33 mouse cellular contexts compared by ENCODE assay signal in the genomic region with DNA sequence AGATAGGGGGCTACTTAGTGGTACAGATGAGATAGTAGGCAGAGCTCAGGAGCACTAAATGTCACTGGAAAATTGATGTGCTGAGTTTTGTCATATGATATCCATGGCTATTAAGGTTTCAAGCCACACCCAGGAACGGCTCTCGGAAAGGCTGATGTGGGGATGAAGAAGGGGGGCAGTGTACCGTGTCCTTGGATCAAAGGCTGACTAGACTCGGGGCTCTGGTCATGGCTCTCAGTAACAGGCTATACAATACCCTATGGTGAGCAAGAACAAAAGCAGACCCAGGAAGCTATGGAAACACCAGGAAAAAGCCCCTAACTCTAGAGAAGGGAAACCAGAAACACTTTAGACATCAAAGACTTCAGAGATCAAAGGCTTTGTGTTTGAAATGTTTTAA. TPM values are rescaled to one million over a fixed set of nuclear protein-coding genes. Genes with fewer than 3 reads are reported as not detected.
DNase-seq lines count a peak whose midpoint lies in the region; ATAC-seq lines count a peak whose summit lies in the region.
"Had no signal": no experiment of that assay in that cellular context is flagged by ENCODE, and none has a peak within 500 bp of the region (broad histone marks: within the 10 kb centered on the region; RNA-seq: fewer than 3 reads in every experiment).

No protein-coding gene starts in this region.

- DNase-seq in heart, adult 11 months = peak; percentile 55
- DNase-seq in heart, embryonic 10.5 days (ENCODE audit: low spot score) = no peak
- DNase-seq in midbrain, embryonic 10.5 days (ENCODE audit: low spot score) = peak; percentile 34
- DNase-seq in embryonic facial prominence, embryonic 14.5 days (ENCODE audit: low spot score) = no peak
- DNase-seq in adipocyte (ENCODE audit: low spot score) (no peak), liver (no peak)
- DNase-seq: adrenal gland, postnatal 10 days; cerebellum, adult 11 months; cerebellum, adult 9-10 months; cerebellum, postnatal 36 days; gastrocnemius, adult 2 months; gastrocnemius, postnatal 36 days; heart, adult 2 months; heart, postnatal 10 days; liver, embryonic 13.5 days; lung, adult 18-20 months; lung, postnatal 4 days; retina, postnatal 1 day; right cerebral cortex, postnatal 14 days had no signal

- H3K36me3 ChIP-seq in heart, embryonic 10.5 days = no peaks in the 10 kb centered on the region
- no peaks in the 10 kb centered on the region for H3K36me3 ChIP-seq in midbrain, embryonic 10.5 days
- no peaks in the 10 kb centered on the region for H3K36me3 ChIP-seq in midbrain, embryonic 15.5 days (replicated peaks)
- no peaks in the 10 kb centered on the region for H3K36me3 ChIP-seq in embryonic facial prominence, embryonic 14.5 days (ENCODE audit: control insufficient read depth, insufficient read depth, low read length)
- H3K36me3 ChIP-seq: forebrain, embryonic 10.5 days; heart, embryonic 13.5 days; limb, embryonic 13.5 days; liver, embryonic 13.5 days had no signal

- no peak overlapping the region for H3K27ac ChIP-seq in heart, embryonic 10.5 days
- H3K27ac ChIP-seq in midbrain, embryonic 10.5 days (replicated peaks) = no peak overlapping the region; the same call in 1 of the 2 replicates
- no peak overlapping the region for H3K27ac ChIP-seq in midbrain, embryonic 15.5 days
- no peak overlapping the region for H3K27ac ChIP-seq in embryonic facial prominence, embryonic 14.5 days (replicated peaks; ENCODE audit: low read depth, low read length)
- H3K27ac ChIP-seq: forebrain, embryonic 10.5 days; gastrocnemius, adult 2 months; heart, adult 2 months; heart, embryonic 13.5 days; hindbrain, embryonic 14.5 days; limb, embryonic 13.5 days; liver, embryonic 13.5 days had no signal

- H3K4me1 ChIP-seq in heart, embryonic 10.5 days = no peaks in the 10 kb centered on the region
- peaks cover 23% of the 10 kb centered on the region for H3K4me1 ChIP-seq in midbrain, embryonic 10.5 days
- H3K4me1 ChIP-seq in midbrain, embryonic 15.5 days = no peaks in the 10 kb centered on the region
- no peaks in the 10 kb centered on the region for H3K4me1 ChIP-seq in embryonic facial prominence, embryonic 14.5 days (ENCODE audit: control insufficient read depth, insufficient read depth, low read length)
- H3K4me1 ChIP-seq: heart, embryonic 13.5 days; limb, embryonic 13.5 days; liver, embryonic 13.5 days had no signal

- ATAC-seq in midbrain, embryonic 15.5 days (replicated peaks) = no peak
- ATAC-seq in embryonic facial prominence, embryonic 14.5 days (ENCODE audit: low read depth) = 0 out of 2 replicates have a peak, but pooled peaks have one; percentile 12
- ATAC-seq: forebrain, embryonic 16.5 days; inflammation-experienced regulatory T-cells, adult 6 months; lung, postnatal 0 days had no signal

- 55% methylated on average over 4 of the region's 4 CpGs for WGBS in heart, embryonic 10.5 days
- WGBS in midbrain, embryonic 10.5 days = 20% methylated on average over 4 of the region's 4 CpGs
- WGBS in midbrain, embryonic 15.5 days = 3% methylated on average over 4 of the region's 4 CpGs
- 16% methylated on average over 4 of the region's 4 CpGs for WGBS in embryonic facial prominence, embryonic 14.5 days

- H3K27me3 ChIP-seq in heart, embryonic 10.5 days (ENCODE audit: insufficient read depth, poor library complexity, severe bottlenecking) = no peaks in the 10 kb centered on the region
- H3K27me3 ChIP-seq in midbrain, embryonic 10.5 days (ENCODE audit: low read depth, poor library complexity, severe bottlenecking) = no peaks in the 10 kb centered on the region
- H3K27me3 ChIP-seq in midbrain, embryonic 15.5 days (replicated peaks) = no peaks in the 10 kb centered on the region
- H3K27me3 ChIP-seq in embryonic facial prominence, embryonic 14.5 days (replicated peaks; ENCODE audit: control insufficient read depth, insufficient read depth, low read length) = no peaks in the 10 kb centered on the region
- H3K27me3 ChIP-seq: CH12.LX; heart, embryonic 13.5 days; limb, embryonic 13.5 days; liver, embryonic 13.5 days had no signal

- H3K4me2 ChIP-seq in midbrain, embryonic 15.5 days = no peak overlapping the region
- no peak overlapping the region for H3K4me2 ChIP-seq in embryonic facial prominence, embryonic 14.5 days (ENCODE audit: low read depth, low read length)
- H3K4me2 ChIP-seq: heart, embryonic 13.5 days; hindbrain, embryonic 14.5 days; limb, embryonic 13.5 days; liver, embryonic 13.5 days had no signal

- H3K9ac ChIP-seq in midbrain, embryonic 15.5 days = no peak overlapping the region
- H3K9ac ChIP-seq in embryonic facial prominence, embryonic 14.5 days (ENCODE audit: low read depth, low read length) = no peak overlapping the region
- H3K9ac ChIP-seq: heart, embryonic 13.5 days; hindbrain, embryonic 14.5 days; limb, embryonic 13.5 days; liver, embryonic 13.5 days had no signal

- H3K4me3 ChIP-seq in heart, embryonic 10.5 days = no peak overlapping the region
- no peak overlapping the region for H3K4me3 ChIP-seq in midbrain, embryonic 10.5 days
- no peak overlapping the region for H3K4me3 ChIP-seq in midbrain, embryonic 15.5 days
- H3K4me3 ChIP-seq in embryonic facial prominence, embryonic 14.5 days (ENCODE audit: low read depth, low read length) = no peak overlapping the region
- H3K4me3 ChIP-seq: forebrain, embryonic 10.5 days; gastrocnemius, adult 2 months; heart, adult 2 months; heart, embryonic 13.5 days; limb, embryonic 13.5 days; liver, embryonic 13.5 days; megakaryocyte, embryonic 14.5 days; myocyte had no signal

- no peaks in the 10 kb centered on the region for H3K9me3 ChIP-seq in heart, embryonic 10.5 days
- H3K9me3 ChIP-seq in midbrain, embryonic 10.5 days (replicated peaks) = peaks cover 13% of the 10 kb centered on the region
- H3K9me3 ChIP-seq in midbrain, embryonic 15.5 days = no peaks in the 10 kb centered on the region
- 0 out of 2 replicates have a peak, but pooled peaks cover 3% of the 10 kb centered on the region for H3K9me3 ChIP-seq in embryonic facial prominence, embryonic 14.5 days (ENCODE audit: control insufficient read depth, low read length)
- H3K9me3 ChIP-seq: heart, embryonic 13.5 days; limb, embryonic 13.5 days; liver, embryonic 13.5 days had no signal

RNA-seq across cellular contexts. Expression of a gene that starts 8.6 kb away (rescaled TPM):
- 32.2 and 39.7 TPM in 2 replicates for polyA plus RNA-seq in heart, embryonic 10.5 days (2016; fragmentation: Nextera tagmentation; extraction: Ambion mirVana)
- polyA plus RNA-seq in midbrain, embryonic 10.5 days (2016; fragmentation: Nextera tagmentation; extraction: Ambion mirVana) = 45.1 and 46.6 TPM in 2 replicates
- 41.3 and 43.9 TPM in 2 replicates for polyA plus RNA-seq in midbrain, embryonic 15.5 days (2015; fragmentation: Nextera tagmentation; extraction: Ambion mirVana)
- polyA plus RNA-seq in embryonic facial prominence, embryonic 14.5 days (2014; fragmentation: Nextera tagmentation; extraction: Ambion mirVana) = 26.0 and 27.3 TPM in 2 replicates

RNA-seq across cellular contexts. Expression of a gene that starts 31.8 kb away (rescaled TPM):
- 0.16 and 0.38 TPM in 2 replicates for polyA plus RNA-seq in heart, embryonic 10.5 days (2016; fragmentation: Nextera tagmentation; extraction: Ambion mirVana)
- polyA plus RNA-seq in midbrain, embryonic 10.5 days (2016; fragmentation: Nextera tagmentation; extraction: Ambion mirVana) = 2.4 and 2.8 TPM in 2 replicates
- polyA plus RNA-seq in midbrain, embryonic 15.5 days (2015; fragmentation: Nextera tagmentation; extraction: Ambion mirVana) = 14.7 and 20.7 TPM in 2 replicates
- polyA plus RNA-seq in embryonic facial prominence, embryonic 14.5 days (2014; fragmentation: Nextera tagmentation; extraction: Ambion mirVana) = 5.9 and 6.1 TPM in 2 replicates
- polyA plus RNA-seq: C2C12; heart, embryonic 13.5 days; myocyte; small intestine, adult 2 months; thymus, postnatal 0 days had no signal

Comparison
In these comparisons a context has a peak if more than half of its experiments do, and no peak if none do; other contexts are left out.
1. DNase-seq: peak in heart, adult 11 months (single experiment) and midbrain, embryonic 10.5 days (single experiment); none in heart, embryonic 10.5 days (single experiment), embryonic facial prominence, embryonic 14.5 days (single experiment), adipocyte (single experiment) and liver (single experiment).